Mouse (Mus musculus) cerebral cortex, adult 2 months (tissue): ENCODE data around the gene Acyp2.

Experiments used
- WGBS: fragments of 180-500 bp; shearing (Covaris S2); methylation state at CpG from one replicate; pipeline ENCODE4 v1.1.7; 2018; 5-methylcytosine and 5-hydroxymethylcytosine counted together

Acyp2 gene

DNA sequence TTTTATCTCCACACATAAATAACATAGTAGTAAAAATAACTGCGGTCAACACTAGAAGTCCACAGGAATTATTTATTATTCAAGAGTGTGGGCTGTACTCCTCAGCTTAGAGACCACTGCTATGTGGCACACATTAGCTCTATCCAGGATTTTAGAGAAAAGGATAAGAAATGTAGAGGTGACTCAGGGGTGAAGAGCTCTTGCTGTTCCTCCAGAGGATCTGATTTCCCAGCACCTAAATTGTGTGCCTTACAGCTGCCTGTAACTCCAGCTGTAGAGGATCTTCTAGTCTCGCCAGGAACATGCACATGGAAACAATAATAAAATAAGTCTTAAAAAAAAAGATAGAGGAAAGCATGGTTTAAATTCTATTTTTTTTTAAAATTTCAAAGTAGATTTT is 70.5 kb downstream of the Acyp2 start:
- WGBS, result 92% methylated on average over 2 of the region's 2 CpGs

DNA sequence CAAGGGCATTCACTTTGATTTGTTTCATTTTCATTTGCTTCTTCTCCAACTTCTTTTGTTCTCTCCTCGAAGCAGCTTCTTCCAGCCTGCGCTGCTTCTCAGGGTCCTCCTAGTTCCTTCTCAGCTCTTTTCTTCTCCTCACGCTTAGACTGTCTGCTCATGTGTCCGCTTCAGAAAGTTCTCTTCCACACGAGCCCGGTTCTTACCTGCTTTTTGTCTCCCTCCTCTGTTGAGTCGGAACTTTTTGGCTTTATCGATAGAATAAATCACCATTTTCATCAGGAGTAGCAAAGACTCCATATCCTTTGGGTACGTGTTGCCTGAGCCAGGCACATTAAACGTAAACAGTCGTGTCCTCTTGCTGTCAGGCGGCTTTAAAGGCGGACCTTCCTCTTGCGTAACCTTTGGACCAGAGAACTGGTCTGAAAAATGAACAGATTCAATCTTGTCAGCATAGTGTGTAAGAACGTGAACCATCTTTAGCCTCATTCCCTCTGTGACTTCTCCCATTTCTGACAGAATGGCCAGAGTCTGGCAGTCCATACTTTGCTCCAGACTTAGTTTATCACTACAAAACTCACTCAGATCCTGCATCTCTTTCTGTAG is 76.5 kb downstream of the Acyp2 start:
- 90% methylated on average over 15 of the region's 15 CpGs for WGBS

DNA sequence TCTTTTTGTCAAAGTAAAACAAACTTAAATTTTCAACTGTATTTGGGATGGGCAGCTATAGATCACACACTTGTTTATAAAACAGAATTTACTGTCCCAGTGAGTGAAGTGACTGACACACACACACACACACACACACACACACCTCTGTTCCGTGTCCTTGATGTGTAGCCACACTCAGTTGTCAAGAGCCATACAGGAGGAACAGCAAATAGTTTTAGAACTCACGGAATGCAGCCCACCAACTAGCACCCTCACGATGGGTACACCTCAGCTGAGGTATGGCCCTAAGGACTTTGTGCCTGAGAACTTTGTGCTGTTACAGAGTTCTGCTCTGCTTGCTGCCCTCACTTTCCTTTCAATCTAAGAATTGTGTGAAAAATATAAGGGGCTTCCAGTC is 78.8 kb downstream of the Acyp2 start:
- WGBS, result 94% methylated on average over 3 of the region's 3 CpGs

DNA sequence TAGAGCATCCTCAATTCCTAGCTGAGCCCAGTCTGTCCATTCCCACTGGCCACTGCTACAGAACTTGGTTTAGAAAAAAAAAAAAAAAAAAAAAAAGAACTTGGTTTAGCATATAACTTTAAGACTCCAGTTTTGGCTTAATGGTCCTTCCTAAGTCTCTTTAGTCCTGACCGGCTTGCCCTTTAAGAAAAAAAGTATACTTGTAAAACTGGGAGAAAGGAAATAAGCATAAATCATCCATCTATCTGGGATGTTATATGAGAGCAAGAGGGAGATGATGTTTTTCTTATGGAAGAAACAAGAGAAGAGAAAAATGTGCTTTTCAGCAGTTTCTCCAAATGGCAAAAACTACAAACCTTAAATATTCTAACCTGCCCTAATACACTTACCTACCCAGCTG is 89.2 kb downstream of the Acyp2 start:
- WGBS, result 100% methylated on average over 1 of the region's 1 CpGs

DNA sequence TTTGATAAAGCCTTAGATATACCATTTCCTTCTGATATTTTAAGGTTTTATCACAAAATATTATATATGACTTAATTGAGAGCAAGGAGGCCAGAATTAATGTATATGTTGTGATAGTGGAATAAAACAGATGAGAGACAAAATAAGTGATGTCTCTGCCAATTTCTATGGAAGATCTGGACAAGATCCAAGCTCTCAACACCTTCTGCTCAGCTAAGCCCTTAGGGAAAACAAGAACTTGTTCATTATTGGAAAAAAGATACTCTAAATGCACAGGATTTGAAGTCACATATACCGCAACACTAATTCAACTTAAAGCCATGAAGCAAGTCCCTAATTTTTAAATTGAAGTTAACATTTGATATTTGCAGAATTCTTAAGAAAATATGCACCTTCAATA is 96.0 kb downstream of the Acyp2 start:
- WGBS, result 70% methylated on average over 1 of the region's 1 CpGs

- WGBS, result 70% methylated on average over 2 of the region's 2 CpGs
Observed at GRCm38 (mm10) chr11:30517133-30517532, 132.3 kb downstream of the Acyp2 start.

- 52% methylated on average over 4 of the region's 4 CpGs for WGBS
Observed at GRCm38 (mm10) chr11:30508178-30508577, 141.2 kb downstream of the Acyp2 start.

DNA sequence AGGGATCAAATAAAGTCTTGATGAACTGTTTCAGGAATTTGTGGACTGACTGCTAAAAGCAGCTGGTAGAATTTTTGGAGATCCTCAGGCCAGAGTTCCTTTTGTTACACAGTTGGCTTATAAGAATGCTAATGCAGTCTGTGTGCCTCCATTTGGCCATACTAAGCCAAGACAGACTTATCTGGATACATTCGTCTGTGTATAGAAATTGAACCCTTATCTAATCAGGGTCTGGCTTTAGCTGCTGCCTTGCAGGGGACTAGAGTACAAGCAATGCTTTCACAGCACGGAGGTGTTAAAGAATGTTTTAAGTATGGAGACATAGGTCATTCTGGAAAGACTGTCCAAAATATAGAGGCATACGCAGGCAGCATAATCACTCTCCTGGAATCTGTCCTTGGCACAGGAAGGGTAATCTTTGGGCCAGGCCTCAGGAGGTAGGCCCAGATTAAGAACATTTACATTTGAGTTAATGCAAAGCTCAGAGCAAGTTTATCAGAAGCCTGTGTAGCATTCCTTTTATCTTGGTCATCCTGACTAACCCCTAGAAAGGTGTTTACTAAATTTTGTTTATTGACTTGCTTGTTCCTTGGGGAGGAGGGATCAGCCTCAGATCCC is 150.5 kb downstream of the Acyp2 start:
- 76% methylated on average over 3 of the region's 3 CpGs for WGBS

DNA sequence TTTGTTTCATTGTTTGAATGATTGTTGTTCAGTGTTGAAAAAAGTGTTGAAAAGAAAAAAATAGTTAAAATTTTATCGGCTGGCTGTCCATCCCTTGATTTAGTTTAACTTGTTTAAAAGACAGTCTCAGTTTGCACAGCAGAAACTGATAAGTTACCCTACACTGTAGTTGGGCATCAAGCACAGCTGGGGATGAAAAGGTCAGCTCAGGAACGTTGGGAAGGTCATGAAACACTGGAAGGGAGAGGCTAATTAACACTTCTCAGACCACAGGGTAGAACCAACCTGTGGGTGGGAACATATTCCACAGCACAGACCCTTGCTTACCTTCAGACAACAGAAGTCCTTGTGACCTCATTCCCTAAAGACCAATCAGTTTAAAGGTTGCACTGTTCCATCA is 152.2 kb downstream of the Acyp2 start:
- WGBS, result 61% methylated on average over 2 of the region's 2 CpGs

DNA sequence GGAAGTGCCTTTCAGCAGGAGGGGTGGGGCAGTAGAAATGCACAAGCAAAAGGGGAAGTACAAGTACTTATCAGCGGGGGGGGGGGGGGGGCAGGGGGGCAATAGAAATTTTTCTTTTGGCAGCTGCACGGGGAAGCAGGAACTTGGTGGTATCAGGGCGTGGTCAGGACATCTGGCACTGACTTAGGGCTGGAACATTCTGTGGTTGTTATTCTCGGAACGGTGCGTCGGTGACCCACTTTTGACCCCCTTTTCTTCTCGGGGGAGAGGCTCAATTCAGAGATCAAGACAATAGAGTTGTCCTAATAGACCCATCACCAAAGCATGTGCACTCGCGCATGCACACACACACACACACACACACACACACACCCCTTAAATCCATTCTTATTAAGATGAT is 161.2 kb downstream of the Acyp2 start:
- WGBS, result 76% methylated on average over 10 of the region's 10 CpGs

GRCm38 (mm10) chr11:30483286-30483685 is 166.1 kb downstream of the Acyp2 start:
- 76% methylated on average over 4 of the region's 4 CpGs for WGBS

DNA sequence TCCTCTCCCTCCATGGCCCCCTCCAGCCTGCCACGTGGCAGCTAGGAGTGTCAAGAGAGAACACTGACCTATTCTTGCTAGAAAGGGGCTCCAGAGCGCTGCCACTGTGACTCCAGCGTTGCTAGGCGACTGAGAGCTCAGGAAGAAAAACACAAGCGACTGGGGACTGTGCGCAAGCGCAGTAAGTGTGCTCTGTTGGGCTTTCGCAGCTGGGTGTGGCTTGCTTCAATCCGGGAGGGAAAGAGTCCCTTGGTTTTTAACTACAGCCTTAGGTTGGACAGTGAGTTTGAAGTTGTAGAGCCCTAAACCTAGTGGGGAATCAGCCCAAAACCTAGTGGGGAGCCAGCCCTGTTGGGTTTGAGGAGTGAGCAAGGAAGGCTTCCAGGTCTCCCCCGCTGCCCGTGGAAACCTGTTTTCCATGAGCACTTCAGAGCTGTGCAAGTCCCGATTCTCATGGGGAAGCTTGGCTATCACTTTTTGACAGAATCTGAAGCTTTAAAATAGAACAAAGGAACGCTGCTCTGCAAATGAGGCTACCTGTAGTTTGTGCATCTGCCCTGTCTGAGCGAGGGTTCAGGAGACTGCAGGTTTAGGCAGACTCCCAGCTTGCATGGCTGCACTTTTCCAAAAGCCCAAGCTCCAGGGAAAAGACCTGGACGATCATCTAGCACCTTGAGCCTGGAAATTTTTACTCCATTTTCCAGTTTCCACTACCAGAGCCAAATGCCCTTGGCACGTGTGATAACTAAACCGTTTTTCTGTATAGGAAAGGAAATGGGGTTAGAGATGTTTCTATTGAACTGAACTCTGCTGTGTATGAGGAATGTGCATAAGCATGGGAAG is 177.4 kb downstream of the Acyp2 start, which contains the start of gene 4930505A04Rik:
4930505A04Rik (minus strand) TSS at position 77 of the 843 bp plus-strand sequence.
- WGBS, result 3% methylated on average over 17 of the region's 17 CpGs

- 47% methylated on average over 8 of the region's 8 CpGs for WGBS
Observed at GRCm38 (mm10) chr11:30471187-30471586, 178.2 kb downstream of the Acyp2 start.
